Mouse (Mus musculus) embryonic facial prominence, embryonic 12.5 days (tissue): ENCODE measurements at regions not wholly inside any gene's neighbourhood (a gene's known extent, or its start where the extent isn't known, plus 50 kb on each side); places are given as distances from the start of the nearest gene placed in this dataset.
"Not testable (repeated sequence)": the region's sequence is repeated elsewhere in the genome, so short reads cannot be mapped to it uniquely, and the experiment has no call there.

Experiments
- ATAC-seq: fragments of 200-750 bp; cut with Nextera tagmentation; 2 replicates; pipeline ENCODE4 v1.8.0; 2017; ENCODE audit not compliant: insufficient number of reproducible peaks, insufficient read depth, low FRiP score, low TSS enrichment
- H3K27ac ChIP-seq: fragments of 300-500 bp; sonication (generic); 2 replicates; pipeline ENCODE4 v1.5.1; 2016; ENCODE audit warnings: mild to moderate bottlenecking
- H3K27me3 ChIP-seq: fragments of 300-500 bp; sonication (generic); 2 replicates; pipeline ENCODE4 v1.6.1; 2016; ENCODE audit warnings: mild to moderate bottlenecking, moderate library complexity
- H3K36me3 ChIP-seq: fragments of 300-500 bp; sonication (generic); 2 replicates; pipeline ENCODE4 v1.6.1; 2016; ENCODE audit warnings: mild to moderate bottlenecking
- H3K4me1 ChIP-seq: fragments of 300-500 bp; sonication (generic); 2 replicates; pipeline ENCODE4 v1.6.1; 2016
- H3K4me2 ChIP-seq: fragments of 300-500 bp; sonication (generic); replicated peaks from 2 replicates; pipeline ENCODE4 v1.6.1; 2016; ENCODE audit warnings: mild to moderate bottlenecking, moderate library complexity
- H3K4me3 ChIP-seq: fragments of 300-500 bp; sonication (generic); 2 replicates; pipeline ENCODE4 v1.5.1; 2016; ENCODE audit warnings: mild to moderate bottlenecking
- H3K9ac ChIP-seq: fragments of 300-500 bp; sonication (generic); 2 replicates; pipeline ENCODE4 v1.6.1; 2016; ENCODE audit warnings: mild to moderate bottlenecking, moderate library complexity
- H3K9me3 ChIP-seq: fragments of 300-500 bp; sonication (generic); 2 replicates; pipeline ENCODE4 v1.6.1; 2016; ENCODE audit warnings: mild to moderate bottlenecking, moderate library complexity
- WGBS: fragments of 180-500 bp; shearing (Covaris S2); methylation state at CpG from one replicate; pipeline ENCODE4 v1.1.7; 2016; 5-methylcytosine and 5-hydroxymethylcytosine counted together

GRCm38 (mm10) chr6:144910392-144910791 is 128.6 kb upstream of the Sox5 start:
- H3K9me3 ChIP-seq: no peaks in the 10 kb centered on the region
- 80% methylated on average over 6 of the region's 6 CpGs for WGBS
- H3K4me1 ChIP-seq: no peaks in the 10 kb centered on the region
- H3K27ac ChIP-seq: no peak overlapping the region
- H3K4me2 ChIP-seq: no peak overlapping the region
- H3K27me3 ChIP-seq: no peaks in the 10 kb centered on the region
- H3K4me3 ChIP-seq: no peak overlapping the region
- H3K36me3 ChIP-seq: no peaks in the 10 kb centered on the region
- H3K9ac ChIP-seq: no peak overlapping the region
- ATAC-seq: no peak

- no peak overlapping the region for H3K9ac ChIP-seq
- 92% methylated on average over 11 of the region's 11 CpGs for WGBS
Observed at GRCm38 (mm10) chr6:144908646-144909045, 126.9 kb upstream of the Sox5 start.

GRCm38 (mm10) chr6:144903156-144903555 is 121.4 kb upstream of the Sox5 start:
- WGBS: 20% methylated on average over 10 of the region's 10 CpGs
- Histone ChIP-seq H3K4me2 (no peak overlapping the region), H3K4me1 (peaks cover 8% of the 10 kb centered on the region; the same call in 1 of the 2 replicates), H3K9me3 (no peaks in the 10 kb centered on the region), H3K27ac (no peak overlapping the region), H3K9ac (no peak overlapping the region), H3K27me3 (no peaks in the 10 kb centered on the region), H3K36me3 (no peaks in the 10 kb centered on the region), H3K4me3 (no peak overlapping the region)
- ATAC-seq: no peak

More at GRCm38 (mm10) chr6:144908646-144909045, 126.9 kb upstream of the Sox5 start:
- Histone ChIP-seq H3K4me1 (no peaks in the 10 kb centered on the region), H3K36me3 (no peaks in the 10 kb centered on the region), H3K9me3 (no peaks in the 10 kb centered on the region), H3K27me3 (no peaks in the 10 kb centered on the region), H3K4me3 (no peak overlapping the region), H3K4me2 (no peak overlapping the region), H3K27ac (no peak overlapping the region)
- ATAC-seq: no peak

- no peaks in the 10 kb centered on the region for H3K36me3 ChIP-seq
- H3K4me1 ChIP-seq: peaks cover 8% of the 10 kb centered on the region; the same call in 1 of the 2 replicates
- no peak overlapping the region for H3K27ac ChIP-seq
- no peak overlapping the region for H3K9ac ChIP-seq
- H3K9me3 ChIP-seq: no peaks in the 10 kb centered on the region
- H3K4me3 ChIP-seq: no peak overlapping the region
- no peak for ATAC-seq
- H3K27me3 ChIP-seq: no peaks in the 10 kb centered on the region
- no peak overlapping the region for H3K4me2 ChIP-seq
- WGBS: 56% methylated on average over 20 of the region's 20 CpGs
Observed at GRCm38 (mm10) chr6:144902267-144902995, 120.7 kb upstream of the Sox5 start.

- Histone ChIP-seq H3K27ac (no peak overlapping the region), H3K27me3 (no peaks in the 10 kb centered on the region), H3K4me1 (peaks cover 8% of the 10 kb centered on the region; the same call in 1 of the 2 replicates), H3K4me2 (no peak overlapping the region), H3K9me3 (no peaks in the 10 kb centered on the region), H3K4me3 (no peak overlapping the region), H3K9ac (no peak overlapping the region), H3K36me3 (no peaks in the 10 kb centered on the region)
- ATAC-seq: no peak
- 75% methylated on average over 9 of the region's 9 CpGs for WGBS
Observed at GRCm38 (mm10) chr6:144901825-144902224, 120.0 kb upstream of the Sox5 start.

GRCm38 (mm10) chr6:144900858-144901257 is 119.1 kb upstream of the Sox5 start:
- not testable (repeated sequence) for H3K9me3 ChIP-seq, H3K27me3 ChIP-seq, ATAC-seq, H3K4me3 ChIP-seq, H3K4me1 ChIP-seq, H3K36me3 ChIP-seq, H3K9ac ChIP-seq, H3K27ac ChIP-seq, H3K4me2 ChIP-seq
- WGBS: 83% methylated on average over 7 of the region's 7 CpGs

GRCm38 (mm10) chr6:144897526-144897925 is 115.7 kb upstream of the Sox5 start:
- Histone ChIP-seq H3K9me3 (no peaks in the 10 kb centered on the region), H3K9ac (no peak overlapping the region), H3K4me1 (no peaks in the 10 kb centered on the region), H3K4me2 (no peak overlapping the region), H3K36me3 (no peaks in the 10 kb centered on the region), H3K27ac (no peak overlapping the region), H3K4me3 (no peak overlapping the region), H3K27me3 (no peaks in the 10 kb centered on the region)
- no peak for ATAC-seq
- WGBS: 72% methylated on average over 3 of the region's 3 CpGs

- ATAC-seq: no peak
- WGBS: 33% methylated on average over 2 of the region's 2 CpGs
- no peaks in the 10 kb centered on the region for H3K27me3 ChIP-seq
- H3K4me3 ChIP-seq: no peak overlapping the region
- no peaks in the 10 kb centered on the region for H3K9me3 ChIP-seq
- H3K4me2 ChIP-seq: no peak overlapping the region
- H3K27ac ChIP-seq: no peak overlapping the region
- H3K4me1 ChIP-seq: no peaks in the 10 kb centered on the region
- no peaks in the 10 kb centered on the region for H3K36me3 ChIP-seq
- no peak overlapping the region for H3K9ac ChIP-seq
Observed at GRCm38 (mm10) chr6:144890914-144891313, 109.1 kb upstream of the Sox5 start.

GRCm38 (mm10) chr6:144890166-144890565 is 108.4 kb upstream of the Sox5 start:
- Histone ChIP-seq H3K4me2 (no peak overlapping the region), H3K4me3 (no peak overlapping the region), H3K9ac (no peak overlapping the region), H3K27ac (no peak overlapping the region), H3K27me3 (no peaks in the 10 kb centered on the region), H3K36me3 (no peaks in the 10 kb centered on the region), H3K4me1 (no peaks in the 10 kb centered on the region), H3K9me3 (no peaks in the 10 kb centered on the region)
- ATAC-seq: no peak
- WGBS: 55% methylated on average over 8 of the region's 8 CpGs

GRCm38 (mm10) chr6:144883117-144883516 is 101.3 kb upstream of the Sox5 start:
- no peaks in the 10 kb centered on the region for H3K36me3 ChIP-seq
- WGBS: 60% methylated on average over 4 of the region's 4 CpGs
- ATAC-seq: no peak

GRCm38 (mm10) chr6:144880098-144880497 is 98.3 kb upstream of the Sox5 start:
- Histone ChIP-seq H3K4me1 (no peaks in the 10 kb centered on the region), H3K27ac (no peak overlapping the region), H3K9ac (no peak overlapping the region), H3K36me3 (no peaks in the 10 kb centered on the region), H3K27me3 (no peaks in the 10 kb centered on the region), H3K4me2 (no peak overlapping the region), H3K4me3 (no peak overlapping the region), H3K9me3 (no peaks in the 10 kb centered on the region)
- no peak for ATAC-seq
- 57% methylated on average over 10 of the region's 10 CpGs for WGBS

More at GRCm38 (mm10) chr6:144883117-144883516, 101.3 kb upstream of the Sox5 start:
- H3K27me3 ChIP-seq: no peaks in the 10 kb centered on the region
- no peak overlapping the region for H3K9ac ChIP-seq
- no peak overlapping the region for H3K27ac ChIP-seq
- H3K4me1 ChIP-seq: no peaks in the 10 kb centered on the region
- H3K4me3 ChIP-seq: no peak overlapping the region
- no peaks in the 10 kb centered on the region for H3K9me3 ChIP-seq
- no peak overlapping the region for H3K4me2 ChIP-seq

- H3K4me2 ChIP-seq: no peak overlapping the region
- H3K9me3 ChIP-seq: no peaks in the 10 kb centered on the region
- no peaks in the 10 kb centered on the region for H3K4me1 ChIP-seq
- H3K27ac ChIP-seq: no peak overlapping the region
- no peaks in the 10 kb centered on the region for H3K36me3 ChIP-seq
- no peak overlapping the region for H3K9ac ChIP-seq
- no peak overlapping the region for H3K4me3 ChIP-seq
- no peaks in the 10 kb centered on the region for H3K27me3 ChIP-seq
- WGBS: 86% methylated on average over 12 of the region's 12 CpGs
- ATAC-seq: no peak
Observed at GRCm38 (mm10) chr6:144876758-144877157, 95.0 kb upstream of the Sox5 start.
